Mouse (Mus musculus): ENCODE data around the gene Pram1.

The Pram1 gene

DNA sequence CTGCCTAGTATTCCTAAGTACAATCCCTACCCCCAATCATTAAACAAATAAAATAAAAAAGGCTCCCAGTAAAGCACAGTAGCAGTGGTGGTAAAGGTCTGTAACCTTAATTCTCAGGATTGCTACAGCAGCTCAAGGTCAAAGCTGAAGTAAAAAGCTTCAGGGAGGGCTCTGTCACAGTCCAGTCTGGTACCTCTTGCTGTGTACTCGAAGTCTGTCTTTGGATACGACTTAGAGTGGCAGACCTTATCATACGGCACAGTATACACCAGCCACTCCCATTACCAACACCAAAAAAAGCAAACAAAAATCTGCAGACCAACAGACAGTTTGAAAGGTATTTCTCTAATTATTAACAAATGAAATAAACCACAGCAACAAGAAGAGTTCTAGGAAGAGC, 29.0 kb downstream of the Pram1 start:
- no peak for DNase-seq (ENCODE audit: low spot score in 2 of 2)

- DNase-seq (ENCODE audit: low spot score in 2 of 2): no peak
Measured at GRCm38 (mm10) chr17:33669681-33670080, 31.8 kb downstream of the Pram1 start.

GRCm38 (mm10) chr17:33673837-33674236, 36.0 kb downstream of the Pram1 start:
- DNase-seq (ENCODE audit: low spot score in 2 of 2): no peak

- DNase-seq (ENCODE audit: low spot score in 2 of 2): no peak
Measured at GRCm38 (mm10) chr17:33675452-33675851, 37.6 kb downstream of the Pram1 start.

- DNase-seq (ENCODE audit: low spot score in 2 of 2): no peak
Measured at GRCm38 (mm10) chr17:33676086-33676485, 38.2 kb downstream of the Pram1 start.

DNA sequence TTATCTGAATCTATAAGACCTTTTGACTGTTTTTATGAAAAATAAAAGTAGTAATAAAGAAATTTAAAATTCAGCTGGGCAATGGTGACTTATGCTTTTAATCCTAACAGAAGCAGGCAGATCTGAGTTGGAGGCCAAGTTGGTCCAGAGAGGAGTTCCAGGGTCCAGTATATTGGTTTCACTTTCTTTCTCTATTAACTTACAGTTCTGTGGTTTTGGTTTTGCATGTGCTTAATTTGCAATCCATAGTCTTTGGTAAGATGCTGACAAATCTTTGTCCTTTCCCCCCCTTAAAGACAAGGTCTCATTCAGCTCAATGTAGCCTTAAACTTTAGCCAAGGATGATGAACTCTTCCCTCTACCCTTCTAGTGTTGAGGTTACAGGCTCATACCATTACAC, 40.9 kb downstream of the Pram1 start:
- DNase-seq (ENCODE audit: low spot score in 2 of 2): no peak

DNA sequence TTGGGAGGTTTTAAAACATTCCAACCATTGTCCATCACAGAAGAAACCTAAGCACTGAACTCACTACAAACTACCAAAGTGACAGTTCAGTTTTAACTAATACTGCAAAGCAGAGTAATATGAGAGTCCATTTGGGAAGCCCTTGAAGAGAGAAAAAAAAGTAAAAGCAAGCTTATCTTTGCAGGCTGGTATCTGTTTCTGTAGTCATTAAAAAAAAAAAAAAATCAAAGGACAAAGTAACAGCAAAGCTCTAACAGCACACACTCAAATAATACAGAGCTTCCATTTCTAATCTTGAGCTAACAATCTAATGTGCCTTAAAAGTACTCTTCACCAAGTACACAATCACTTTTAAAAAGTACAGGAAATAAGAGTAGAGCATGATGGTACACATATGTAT, 43.9 kb downstream of the Pram1 start:
- DNase-seq (ENCODE audit: low spot score in 2 of 2): no peak

- DNase-seq (ENCODE audit: low spot score in 2 of 2): peak; percentile 50 to 77
Measured at GRCm38 (mm10) chr17:33684671-33685231, 46.9 kb downstream of the Pram1 start.

GRCm38 (mm10) chr17:33685249-33685653, 47.4 kb downstream of the Pram1 start:
- peak; percentile 97 for DNase-seq (ENCODE audit: low spot score in 2 of 2)

DNA sequence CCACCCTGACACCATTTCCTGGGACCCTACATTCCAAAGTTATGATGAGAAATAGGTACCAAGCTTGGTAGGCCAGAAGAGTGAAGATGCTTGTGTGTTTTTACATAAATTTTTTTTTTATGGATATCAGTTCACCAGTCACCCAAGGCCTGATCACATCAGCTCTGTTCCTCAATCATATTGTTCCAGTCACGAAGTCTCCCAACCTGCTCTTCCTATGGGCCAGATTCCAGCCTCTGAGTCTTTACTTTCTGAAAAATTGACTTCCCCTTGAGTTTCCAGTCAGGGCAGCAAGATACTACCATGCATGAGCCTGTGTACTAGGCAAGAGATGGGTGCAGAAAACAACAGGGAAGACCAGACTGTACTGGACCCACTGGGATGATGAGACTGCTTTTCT, 48.9 kb downstream of the Pram1 start, which contains the start of gene Hnrnpm:
Hnrnpm (minus strand) TSS at position 101 of the 400 bp plus-strand sequence.
- no peak for DNase-seq (ENCODE audit: low spot score in 2 of 2)
